20 mouse cellular contexts compared by ENCODE assay signal in the genomic region with DNA sequence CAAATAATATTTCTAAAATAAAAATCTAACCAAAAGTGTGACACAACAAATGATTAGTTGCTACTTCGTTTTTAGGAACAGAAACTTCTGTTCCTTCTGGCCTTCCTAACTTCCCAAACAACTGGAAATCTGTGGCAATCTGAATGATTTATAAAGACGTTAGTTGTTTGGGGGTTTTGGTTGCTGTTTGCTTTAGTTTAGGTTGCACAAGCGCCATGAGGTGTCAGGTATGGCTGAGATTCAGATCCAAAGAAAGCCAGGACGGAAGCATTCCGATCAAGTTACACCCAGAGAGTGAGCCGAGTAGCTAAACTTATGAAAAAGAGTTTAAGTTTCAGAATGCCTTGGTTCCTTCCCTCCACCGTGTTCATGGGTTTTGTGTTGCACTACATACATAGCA.
DNase-seq lines count a peak whose midpoint lies in the region; ATAC-seq lines count a peak whose summit lies in the region.
"Had no signal": no experiment of that assay in that cellular context is flagged by ENCODE, and none has a peak within 500 bp of the region (broad histone marks: within the 10 kb centered on the region; RNA-seq: fewer than 3 reads in every experiment).

No protein-coding gene starts in this region.

- WGBS in heart, embryonic 12.5 days = 79% methylated on average over 7 of the region's 7 CpGs
- WGBS in lung, embryonic 16.5 days = 47% methylated on average over 7 of the region's 7 CpGs

- no peak overlapping the region for H3K27ac ChIP-seq in heart, embryonic 12.5 days (ENCODE audit: poor library complexity, severe bottlenecking)
- H3K27ac ChIP-seq in lung, embryonic 16.5 days (ENCODE audit: low read length) = 0 out of 2 replicates have a peak overlapping the region, but pooled peaks have one; percentile 19
- H3K27ac ChIP-seq: embryonic facial prominence, embryonic 13.5 days; forebrain, embryonic 13.5 days; hindbrain, embryonic 12.5 days had no signal

- no peaks in the 10 kb centered on the region for H3K36me3 ChIP-seq in heart, embryonic 12.5 days
- H3K36me3 ChIP-seq in lung, embryonic 16.5 days (ENCODE audit: control insufficient read depth, insufficient read depth, low read length) = no peaks in the 10 kb centered on the region
- H3K36me3 ChIP-seq: embryonic facial prominence, embryonic 13.5 days; hindbrain, embryonic 12.5 days had no signal

- no peaks in the 10 kb centered on the region for H3K9me3 ChIP-seq in heart, embryonic 12.5 days (replicated peaks)
- H3K9me3 ChIP-seq in lung, embryonic 16.5 days (ENCODE audit: control insufficient read depth, low read length) = no peaks in the 10 kb centered on the region
- H3K9me3 ChIP-seq: embryonic facial prominence, embryonic 13.5 days; forebrain, embryonic 13.5 days; hindbrain, embryonic 12.5 days had no signal

- H3K4me1 ChIP-seq in heart, embryonic 12.5 days (replicated peaks) = no peaks in the 10 kb centered on the region
- H3K4me1 ChIP-seq in lung, embryonic 16.5 days (replicated peaks; ENCODE audit: control insufficient read depth, insufficient read depth, low read length) = peaks cover 6% of the 10 kb centered on the region
- H3K4me1 ChIP-seq: hindbrain, embryonic 12.5 days had no signal

- H3K27me3 ChIP-seq in heart, embryonic 12.5 days (replicated peaks) = 0 out of 2 replicates have a peak, but pooled peaks cover 4% of the 10 kb centered on the region
- no peaks in the 10 kb centered on the region for H3K27me3 ChIP-seq in lung, embryonic 16.5 days (ENCODE audit: control insufficient read depth, insufficient read depth, low read depth, low read length)
- H3K27me3 ChIP-seq: CH12.LX; embryonic facial prominence, embryonic 13.5 days; forebrain, embryonic 13.5 days; hindbrain, embryonic 12.5 days; Patski had no signal

- H3K4me3 ChIP-seq in heart, embryonic 12.5 days = no peak overlapping the region
- no peak overlapping the region for H3K4me3 ChIP-seq in lung, embryonic 16.5 days (ENCODE audit: low read length)
- H3K4me3 ChIP-seq: embryonic facial prominence, embryonic 13.5 days; forebrain, embryonic 13.5 days; hindbrain, embryonic 12.5 days had no signal

- peak; percentile 42 for DNase-seq in heart, adult 11 months
- peak; percentile 46 to 72 for DNase-seq in lung, adult 18-20 months
- DNase-seq in lung, postnatal 25 days (ENCODE audit: low spot score) = no peak
- peak; percentile 70 for DNase-seq in lung, postnatal 36 days
- DNase-seq in right cerebral cortex, postnatal 14 days = no peak
- DNase-seq in kidney, postnatal 4 days = no peak
- DNase-seq: cerebellum, adult 18-20 months; cerebellum, adult 9-11 months; cerebellum, postnatal 36 days; forebrain, postnatal 0 days; heart, postnatal 10 days; heart, postnatal 4 days had no signal

- no peak overlapping the region for H3K4me2 ChIP-seq in heart, embryonic 12.5 days
- H3K4me2 ChIP-seq in lung, embryonic 16.5 days (ENCODE audit: low read depth, low read length) = no peak overlapping the region
- H3K4me2 ChIP-seq: embryonic facial prominence, embryonic 13.5 days; forebrain, embryonic 13.5 days; hindbrain, embryonic 12.5 days had no signal

- no peak overlapping the region for H3K9ac ChIP-seq in heart, embryonic 12.5 days
- no peak overlapping the region for H3K9ac ChIP-seq in lung, embryonic 16.5 days (ENCODE audit: low read length)
- H3K9ac ChIP-seq: embryonic facial prominence, embryonic 13.5 days; forebrain, embryonic 13.5 days; forebrain, postnatal 0 days; hindbrain, embryonic 12.5 days had no signal

- ATAC-seq in heart, embryonic 12.5 days (ENCODE audit: insufficient number of reproducible peaks, low FRiP score) = no peak
- peak; percentile 68; the same call in 1 of the 2 replicates for ATAC-seq in lung, embryonic 16.5 days (ENCODE audit: low read depth)
- ATAC-seq: activated CD4-positive, CD25-positive, alpha-beta regulatory T cell, adult 4 months; forebrain, postnatal 0 days had no signal

Comparison
In these comparisons a context has a peak if more than half of its experiments do, and no peak if none do; other contexts are left out.
1. DNase-seq: peak in heart, adult 11 months (single experiment), lung, adult 18-20 months (2 of 2) and lung, postnatal 36 days (single experiment); none in lung, postnatal 25 days (single experiment), right cerebral cortex, postnatal 14 days (single experiment) and kidney, postnatal 4 days (0 of 2).